Mouse (Mus musculus) left cerebral cortex, postnatal 36 days (tissue): ENCODE data around the gene Slc22a15. TPM values are rescaled to one million over a fixed set of nuclear protein-coding genes. Genes with fewer than 3 reads are reported as not detected.

Experiments
- DNase-seq, 2 experiments: peaks; one replicate each; pipeline ENCODE4 v3.0.0; 2021 to 2022; ENCODE audit warnings: low spot score in 2 of 2, mixed read lengths in 1 of 2
- intact Hi-C: fragments of 180-260 bp; cut with DNase I; formaldehyde crosslinking; loops from one replicate; pipeline ENCODE4 v1.15.1; 2025
- total RNA-seq, 2 experiments: library from RNA; stranded (reverse); gene quantifications; 2 replicates each; pipeline ENCODE4 v1.2.3; 2021

Gene Slc22a15
- total RNA-seq, 2 experiments from 2014 or later = 7.4 to 9.1 TPM

- intact Hi-C loops = no loop called here
- no peak for DNase-seq
Observed at GRCm38 (mm10) chr3:101875258-101875920, 48.9 kb downstream of the Slc22a15 start.

- intact Hi-C loops = no loop called here
- DNase-seq = no peak
Observed at GRCm38 (mm10) chr3:101873061-101873675, 51.1 kb downstream of the Slc22a15 start.

- intact Hi-C loops = no loop called here
- DNase-seq = no peak
Observed at GRCm38 (mm10) chr3:101871951-101872350, 52.3 kb downstream of the Slc22a15 start.

- peak; percentile 52 to 64 for DNase-seq
- intact Hi-C loops = no loop called here
Observed at GRCm38 (mm10) chr3:101867001-101867421, 57.2 kb downstream of the Slc22a15 start.

- DNase-seq = no peak
- intact Hi-C loops = no loop called here
Observed at GRCm38 (mm10) chr3:101861856-101862255, 62.4 kb downstream of the Slc22a15 start.

- intact Hi-C loops = no loop called here
- DNase-seq = peak; percentile 41 to 55
Observed at GRCm38 (mm10) chr3:101860151-101860550, 64.1 kb downstream of the Slc22a15 start.

GRCm38 (mm10) chr3:101859740-101860139 is 64.5 kb downstream of the Slc22a15 start:
- no peak for DNase-seq
- intact Hi-C loops = no loop called here

- DNase-seq = no peak
- intact Hi-C loops = no loop called here
Observed at GRCm38 (mm10) chr3:101854075-101854474, 70.2 kb downstream of the Slc22a15 start.

GRCm38 (mm10) chr3:101851363-101851762 is 72.9 kb downstream of the Slc22a15 start:
- DNase-seq = no peak
- intact Hi-C loops = no loop called here

- intact Hi-C loops = no loop called here
Observed at GRCm38 (mm10) chr3:101848816-101849215, 75.4 kb downstream of the Slc22a15 start, which contains the start of gene Mab21l3. Gene Mab21l3 (minus strand): TSS chr3:101848959.

GRCm38 (mm10) chr3:101846096-101846495 is 78.2 kb downstream of the Slc22a15 start:
- DNase-seq = no peak
- intact Hi-C loops = no loop called here

More at GRCm38 (mm10) chr3:101848816-101849215, 75.4 kb downstream of the Slc22a15 start, which contains the start of gene Mab21l3:
- DNase-seq = no peak

- DNase-seq = no peak
- intact Hi-C loops = no loop called here
Observed at GRCm38 (mm10) chr3:101842372-101843094, 81.7 kb downstream of the Slc22a15 start.

- no peak for DNase-seq
- intact Hi-C loops = no loop called here
Observed at GRCm38 (mm10) chr3:101839327-101839726, 84.9 kb downstream of the Slc22a15 start.

GRCm38 (mm10) chr3:101836971-101837370 is 87.3 kb downstream of the Slc22a15 start:
- no peak for DNase-seq
- intact Hi-C loops = no loop called here

- intact Hi-C loops = no loop called here
- no peak for DNase-seq
Observed at GRCm38 (mm10) chr3:101836532-101836931, 87.7 kb downstream of the Slc22a15 start.

- peak; percentile 70 to 77 for DNase-seq
- intact Hi-C loops = no loop called here
Observed at GRCm38 (mm10) chr3:101836045-101836444, 88.2 kb downstream of the Slc22a15 start.

GRCm38 (mm10) chr3:101831189-101831858 is 92.9 kb downstream of the Slc22a15 start:
- intact Hi-C loops = no loop called here
- no peak for DNase-seq

- DNase-seq = no peak
- intact Hi-C loops = no loop called here
Observed at GRCm38 (mm10) chr3:101829881-101830616, 94.2 kb downstream of the Slc22a15 start.

GRCm38 (mm10) chr3:101828595-101828994 is 95.7 kb downstream of the Slc22a15 start:
- DNase-seq = no peak
- intact Hi-C loops = no loop called here
